ENCODE assay signal across 9 mouse cellular contexts in genomic region chr2:180255701-180256100, GRCm38 (mm10). TPM values are rescaled to one million over a fixed set of nuclear protein-coding genes. Genes with fewer than 3 reads are reported as not detected.
DNase-seq lines count a peak whose midpoint lies in the region; ATAC-seq and TF ChIP-seq lines count a peak whose summit lies in the region.
"Had no signal": no experiment of that assay in that cellular context is flagged by ENCODE, and none has a peak within 500 bp of the region (broad histone marks: within the 10 kb centered on the region; RNA-seq: fewer than 3 reads in every experiment).

No protein-coding gene starts in this region.

- peaks cover 26% of the 10 kb centered on the region for H3K36me3 ChIP-seq in megakaryocyte, embryonic 14.5 days (replicated peaks; ENCODE audit: low read length)
- peaks cover 20% of the 10 kb centered on the region for H3K36me3 ChIP-seq in forebrain, embryonic 15.5 days
- peaks cover 28% of the 10 kb centered on the region for H3K36me3 ChIP-seq in limb, embryonic 12.5 days
- H3K36me3 ChIP-seq in stomach, postnatal 0 days (ENCODE audit: control insufficient read depth, insufficient read depth, low read length) = peaks cover 1% of the 10 kb centered on the region

- H3K4me1 ChIP-seq in megakaryocyte, embryonic 14.5 days = peaks cover 62% of the 10 kb centered on the region
- H3K4me1 ChIP-seq in forebrain, embryonic 15.5 days = peaks cover 20% of the 10 kb centered on the region
- H3K4me1 ChIP-seq in limb, embryonic 12.5 days (replicated peaks) = peaks cover 14% of the 10 kb centered on the region
- peaks cover 3% of the 10 kb centered on the region; the same call in 1 of the 2 replicates for H3K4me1 ChIP-seq in stomach, postnatal 0 days (replicated peaks; ENCODE audit: control insufficient read depth, insufficient read depth)

- peak; percentile 12 for DNase-seq in stomach, postnatal 0 days (ENCODE audit: low spot score)
- no peak for DNase-seq in spleen, adult 12 weeks (ENCODE audit: low spot score)
- DNase-seq in spleen, adult 18-20 months = no peak
- DNase-seq in left cerebral cortex, adult 8-10 months (ENCODE audit: low spot score in 2 of 2) = no peak
- DNase-seq: gastrocnemius, postnatal 25 days had no signal

- WGBS in forebrain, embryonic 15.5 days = 86% methylated on average over 9 of the region's 9 CpGs
- WGBS in limb, embryonic 12.5 days = 91% methylated on average over 9 of the region's 9 CpGs
- WGBS in stomach, postnatal 0 days = 82% methylated on average over 9 of the region's 9 CpGs

- no peak for ATAC-seq in megakaryocyte, adult 5-6 weeks (ENCODE audit: poor library complexity, severe bottlenecking)
- no peak for ATAC-seq in forebrain, embryonic 15.5 days (replicated peaks)
- no peak for ATAC-seq in limb, embryonic 12.5 days (ENCODE audit: insufficient number of reproducible peaks, insufficient read depth, low FRiP score, low TSS enrichment, low read depth)
- no peak for ATAC-seq in stomach, postnatal 0 days (ENCODE audit: low FRiP score, low TSS enrichment)

- no peaks in the 10 kb centered on the region for H3K27me3 ChIP-seq in megakaryocyte, embryonic 14.5 days (replicated peaks)
- no peaks in the 10 kb centered on the region for H3K27me3 ChIP-seq in forebrain, embryonic 15.5 days
- no peaks in the 10 kb centered on the region for H3K27me3 ChIP-seq in limb, embryonic 12.5 days
- no peaks in the 10 kb centered on the region for H3K27me3 ChIP-seq in stomach, postnatal 0 days (ENCODE audit: control insufficient read depth, insufficient read depth, low read length)

- H3K27ac ChIP-seq in forebrain, embryonic 15.5 days (replicated peaks) = no peak overlapping the region
- no peak overlapping the region; the same call in 1 of the 2 replicates for H3K27ac ChIP-seq in limb, embryonic 12.5 days
- no peak overlapping the region for H3K27ac ChIP-seq in stomach, postnatal 0 days (replicated peaks)

- no peak for TF ChIP-seq EP300 in stomach, postnatal 0 days (optimal IDR thresholded peaks at IDR 0.05)

- no peaks in the 10 kb centered on the region for H3K9me3 ChIP-seq in megakaryocyte, embryonic 14.5 days
- no peaks in the 10 kb centered on the region for H3K9me3 ChIP-seq in forebrain, embryonic 15.5 days
- no peaks in the 10 kb centered on the region for H3K9me3 ChIP-seq in limb, embryonic 12.5 days
- H3K9me3 ChIP-seq in stomach, postnatal 0 days (ENCODE audit: control insufficient read depth, low read length) = no peaks in the 10 kb centered on the region

- TF ChIP-seq CTCF in stomach, postnatal 0 days (IDR thresholded peaks at IDR 0.05; ENCODE audit: low read depth) = no peak

- no peak overlapping the region for H3K9ac ChIP-seq in forebrain, embryonic 15.5 days (replicated peaks)
- H3K9ac ChIP-seq in limb, embryonic 12.5 days (replicated peaks) = no peak overlapping the region
- no peak overlapping the region for H3K9ac ChIP-seq in stomach, postnatal 0 days (ENCODE audit: low read length)

- peak overlapping the region; percentile 67 for H3K4me3 ChIP-seq in megakaryocyte, embryonic 14.5 days (replicated peaks)
- peak overlapping the region; percentile 90 for H3K4me3 ChIP-seq in forebrain, embryonic 15.5 days
- peak overlapping the region; percentile 87 for H3K4me3 ChIP-seq in limb, embryonic 12.5 days (replicated peaks)
- no peak overlapping the region for H3K4me3 ChIP-seq in stomach, postnatal 0 days (ENCODE audit: low read depth, low read length)

- peak overlapping the region; percentile 77 for H3K4me2 ChIP-seq in forebrain, embryonic 15.5 days (replicated peaks)
- peak overlapping the region; percentile 84 for H3K4me2 ChIP-seq in limb, embryonic 12.5 days
- no peak overlapping the region for H3K4me2 ChIP-seq in stomach, postnatal 0 days (replicated peaks; ENCODE audit: low read depth)

RNA-seq across cellular contexts. Expression of gene Rps21, which starts 1.5 kb away (rescaled TPM):
- polyA plus RNA-seq in megakaryocyte, embryonic 14.5 days (2012; ENCODE audit: insufficient read depth, low replicate concordance) = 99.7 and 1,213 TPM in 2 replicates
- total RNA-seq in megakaryocyte, adult 5-6 weeks (2015) = 1,036 and 1,070 TPM in 2 replicates
- total RNA-seq in megakaryocyte, adult 5-6 weeks (2017) = 1,935 and 2,289 TPM in 2 replicates
- polyA plus RNA-seq in forebrain, embryonic 15.5 days (2015; fragmentation: Nextera tagmentation; extraction: Ambion mirVana) = 407 and 432 TPM in 2 replicates
- 608 and 631 TPM in 2 replicates for polyA plus RNA-seq in limb, embryonic 12.5 days (2016; fragmentation: Nextera tagmentation; extraction: Ambion mirVana)
- 604 and 680 TPM in 2 replicates for polyA plus RNA-seq in stomach, postnatal 0 days (2015; fragmentation: Nextera tagmentation; extraction: Ambion mirVana)
- total RNA-seq in left cerebral cortex, adult 8-10 months (2022) = 100 to 1,000 TPM; 616 to 845 (median 743) TPM

RNA-seq across cellular contexts. Expression of gene Cables2, which starts 17.6 kb away (rescaled TPM):
- 8.4 and 46.3 TPM in 2 replicates for polyA plus RNA-seq in megakaryocyte, embryonic 14.5 days (2012; ENCODE audit: insufficient read depth, low replicate concordance)
- 16.0 and 16.4 TPM in 2 replicates for total RNA-seq in megakaryocyte, adult 5-6 weeks (2015)
- total RNA-seq in megakaryocyte, adult 5-6 weeks (2017) = 12.1 and 12.8 TPM in 2 replicates
- polyA plus RNA-seq in forebrain, embryonic 15.5 days (2015; fragmentation: Nextera tagmentation; extraction: Ambion mirVana) = 18.4 and 21.6 TPM in 2 replicates
- polyA plus RNA-seq in limb, embryonic 12.5 days (2016; fragmentation: Nextera tagmentation; extraction: Ambion mirVana) = 20.7 and 23.7 TPM in 2 replicates
- polyA plus RNA-seq in stomach, postnatal 0 days (2015; fragmentation: Nextera tagmentation; extraction: Ambion mirVana) = 7.5 and 8.5 TPM in 2 replicates
- 10 to 100 TPM; 27.2 to 31.6 (median 27.7) TPM for total RNA-seq in left cerebral cortex, adult 8-10 months (2022)

RNA-seq across cellular contexts. Expression of gene Lama5, which starts 30.0 kb away (rescaled TPM):
- 0.23 and 3.4 TPM in 2 replicates for polyA plus RNA-seq in megakaryocyte, embryonic 14.5 days (2012; ENCODE audit: insufficient read depth, low replicate concordance)
- 0.48 and 0.83 TPM in 2 replicates for total RNA-seq in megakaryocyte, adult 5-6 weeks (2015)
- 0.18 and 4.0 TPM in 2 replicates for total RNA-seq in megakaryocyte, adult 5-6 weeks (2017)
- 3.0 and 3.1 TPM in 2 replicates for polyA plus RNA-seq in forebrain, embryonic 15.5 days (2015; fragmentation: Nextera tagmentation; extraction: Ambion mirVana)
- polyA plus RNA-seq in limb, embryonic 12.5 days (2016; fragmentation: Nextera tagmentation; extraction: Ambion mirVana) = 20.9 and 22.3 TPM in 2 replicates
- 29.7 and 34.9 TPM in 2 replicates for polyA plus RNA-seq in stomach, postnatal 0 days (2015; fragmentation: Nextera tagmentation; extraction: Ambion mirVana)
- 10 to 100 TPM in 1 of 4 experiments, 1 to 10 TPM in 3; 5.9 to 11.1 (median 7.3) TPM for total RNA-seq in left cerebral cortex, adult 8-10 months (2022)

RNA-seq across cellular contexts. Expression of gene Rbbp8nl, which starts 34.0 kb away (rescaled TPM):
- polyA plus RNA-seq in megakaryocyte, embryonic 14.5 days (2012; ENCODE audit: insufficient read depth, low replicate concordance) = 0.96 TPM in 1 of 2 replicates, not detected in the other
- not detected in 2 replicates for total RNA-seq in megakaryocyte, adult 5-6 weeks (2015)
- total RNA-seq in megakaryocyte, adult 5-6 weeks (2017) = not detected in 2 replicates
- polyA plus RNA-seq in forebrain, embryonic 15.5 days (2015; fragmentation: Nextera tagmentation; extraction: Ambion mirVana) = not detected in 2 replicates
- polyA plus RNA-seq in limb, embryonic 12.5 days (2016; fragmentation: Nextera tagmentation; extraction: Ambion mirVana) = 0.52 and 0.56 TPM in 2 replicates
- polyA plus RNA-seq in stomach, postnatal 0 days (2015; fragmentation: Nextera tagmentation; extraction: Ambion mirVana) = 1.2 and 1.8 TPM in 2 replicates
- not detected for total RNA-seq in left cerebral cortex, adult 8-10 months (2022)
- total RNA-seq: gastrocnemius, postnatal 25 days had no signal
